Mouse (Mus musculus) C2C12 (cell line): Measurements from ENCODE around the gene Uvrag.

Experiments used
- CEBPB ChIP-seq: IDR thresholded peaks from one replicate; pipeline ENCODE4 v1.6.1; 2011; ENCODE audit warnings: low read depth, mild to moderate bottlenecking, control low read depth, moderate library complexity
- CTCF ChIP-seq: IDR thresholded peaks from one replicate; pipeline ENCODE4 v1.5.1; 2011; ENCODE audit not compliant: control insufficient read depth, insufficient read depth, insufficient read length
- MAX ChIP-seq: IDR thresholded peaks from one replicate; pipeline ENCODE4 v1.6.1; 2011; ENCODE audit warnings: mild to moderate bottlenecking, control low read depth
- MYOD1 ChIP-seq: IDR thresholded peaks from one replicate; pipeline ENCODE4 v1.6.1; 2011; ENCODE audit warnings: low read depth; ENCODE audit not compliant: control insufficient read depth, insufficient read length
- MYOG ChIP-seq: IDR thresholded peaks from one replicate; pipeline ENCODE4 v1.6.1; 2011; ENCODE audit not compliant: control insufficient read depth, insufficient read length; ENCODE audit errors: extremely low read depth
- USF1 ChIP-seq: IDR thresholded peaks from one replicate; pipeline ENCODE4 v1.6.1; 2011; ENCODE audit warnings: low read depth, mild to moderate bottlenecking, control low read depth, moderate library complexity

GRCm38 (mm10) chr7:99139841-99140491, 975 bp downstream of the Uvrag start:
- TF ChIP-seq CTCF (no peak), USF1 (no peak), CEBPB (no peak), MYOD1 (no peak), MYOG (no peak), MAX (no peak)
